Comparison of ENCODE assay signal across 8 mouse cellular contexts in the genomic region with DNA sequence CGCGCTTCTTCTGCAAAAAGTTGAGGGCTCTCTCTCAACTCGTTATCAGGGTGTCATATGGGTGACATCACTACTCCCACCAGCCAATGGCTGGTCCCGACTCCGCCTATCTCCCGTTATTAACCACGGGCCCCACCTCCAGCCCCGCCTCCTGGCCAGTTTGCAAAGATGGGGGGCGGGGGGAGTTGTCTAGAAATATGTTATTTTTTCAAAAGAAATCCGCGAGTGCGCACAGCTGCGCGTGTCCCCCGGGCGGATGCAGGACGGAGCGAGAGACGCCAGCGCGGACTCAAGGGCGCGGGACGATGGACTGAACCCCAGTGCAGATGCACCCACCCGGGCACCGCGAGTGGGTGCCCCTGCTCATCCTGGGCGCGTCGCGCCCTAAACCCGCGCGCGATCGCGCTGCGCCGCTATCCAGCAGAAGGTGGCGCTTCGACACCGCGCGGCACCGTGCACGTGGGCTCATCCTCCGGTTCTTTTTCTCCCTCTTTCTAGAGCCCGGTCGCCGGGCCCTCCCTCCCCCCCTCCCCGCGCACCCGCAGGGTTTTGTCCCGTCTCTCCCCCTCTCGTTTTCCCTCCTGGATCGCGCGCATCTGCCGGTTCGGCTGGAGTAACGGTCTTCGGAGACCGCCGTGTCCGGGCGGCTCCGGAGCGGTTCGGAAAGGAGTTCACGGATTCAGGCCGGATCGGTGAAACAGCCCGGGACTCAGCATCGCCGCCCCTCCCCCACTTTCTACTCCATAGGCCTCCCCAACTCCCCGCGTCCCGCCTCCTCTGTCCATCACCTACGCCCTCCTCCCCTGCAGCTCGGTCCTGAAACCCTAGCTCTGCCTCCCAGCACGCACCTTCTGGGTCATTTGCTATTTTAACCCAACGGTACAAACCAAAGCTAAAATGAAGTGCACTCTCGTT. TPM values are rescaled to one million over a fixed set of nuclear protein-coding genes. Genes with fewer than 3 reads are reported as not detected.
DNase-seq lines count a peak whose midpoint lies in the region; ATAC-seq lines count a peak whose summit lies in the region.

No protein-coding gene starts in this region.

- intact Hi-C loops in gastrocnemius, postnatal 36 days (cut with DNase I): no loop called here
- intact Hi-C loops in left cerebral cortex, postnatal 14 days (cut with DNase I): loop anchor here (5.0 to 10.0 kb wide), 4 partner anchors 252 to 1089 kb away; no protein-coding TSS in a partner anchor

- ATAC-seq in megakaryocyte progenitor cell, adult 5-6 weeks (replicated peaks; ENCODE audit: poor library complexity): 0 out of 2 replicates have a peak, but pooled peaks have one; percentile 11

- DNase-seq in adrenal gland, postnatal 25 days: peak; percentile 58
- peak; percentile 95 for DNase-seq in embryo, embryonic 11.5 days (ENCODE audit: low read depth, low spot score)
- DNase-seq in gastrocnemius, postnatal 36 days: peak; percentile 48 to 51
- DNase-seq in kidney, adult 11 months: peak; percentile 11
- peak; percentile 93 to 95 for DNase-seq in left cerebral cortex, postnatal 14 days (ENCODE audit: low spot score in 2 of 2)
- DNase-seq in right cerebral cortex, postnatal 36 days (ENCODE audit: low spot score in 2 of 2): peak; percentile 90
- no peak for DNase-seq in natural killer cell, adult 2 months (ENCODE audit: low spot score in 2 of 2)

RNA-seq across cellular contexts. Expression of a gene that starts 0.6 kb away (rescaled TPM):
- 0.30 and 0.33 TPM in 2 replicates for total RNA-seq in adrenal gland, postnatal 25 days (2021)
- under 1 TPM; 0.10 to 0.13 TPM for total RNA-seq in gastrocnemius, postnatal 36 days (2021)
- total RNA-seq in left cerebral cortex, postnatal 14 days (2021): 10 to 100 TPM; 15.1 to 18.1 TPM
- not detected in 2 replicates for total RNA-seq in megakaryocyte progenitor cell, adult 5-6 weeks (2015)
- total RNA-seq in megakaryocyte progenitor cell, adult 5-6 weeks (2017): not detected in 2 replicates

Comparison
In these comparisons a context has a peak if more than half of its experiments do, and no peak if none do; other contexts are left out.
1. DNase-seq: peak in adrenal gland, postnatal 25 days (single experiment), embryo, embryonic 11.5 days (single experiment), gastrocnemius, postnatal 36 days (2 of 2), kidney, adult 11 months (single experiment), left cerebral cortex, postnatal 14 days (2 of 2) and right cerebral cortex, postnatal 36 days (2 of 2); none in natural killer cell, adult 2 months (0 of 2).
2. RNA of a gene that starts 0.6 kb away (total RNA-seq): 15.1 to 18.1 TPM in left cerebral cortex, postnatal 14 days; 0.30 to 0.33 TPM in adrenal gland, postnatal 25 days, 0.10 to 0.13 TPM in gastrocnemius, postnatal 36 days and not detected in megakaryocyte progenitor cell, adult 5-6 weeks; every median in the first group is over 10 times any median in the second.